Mouse (Mus musculus) retina, embryonic 14.5 days (tissue): ENCODE measurements around the gene Afdn.
A peak's percentile ranks its signal among the peaks of the same experiment; 100 is the strongest.

Source experiments
- DNase-seq: peaks from one replicate; pipeline ENCODE4 v3.0.0-alpha.2; 2015; ENCODE audit warnings: low spot score

Afdn gene

DNA sequence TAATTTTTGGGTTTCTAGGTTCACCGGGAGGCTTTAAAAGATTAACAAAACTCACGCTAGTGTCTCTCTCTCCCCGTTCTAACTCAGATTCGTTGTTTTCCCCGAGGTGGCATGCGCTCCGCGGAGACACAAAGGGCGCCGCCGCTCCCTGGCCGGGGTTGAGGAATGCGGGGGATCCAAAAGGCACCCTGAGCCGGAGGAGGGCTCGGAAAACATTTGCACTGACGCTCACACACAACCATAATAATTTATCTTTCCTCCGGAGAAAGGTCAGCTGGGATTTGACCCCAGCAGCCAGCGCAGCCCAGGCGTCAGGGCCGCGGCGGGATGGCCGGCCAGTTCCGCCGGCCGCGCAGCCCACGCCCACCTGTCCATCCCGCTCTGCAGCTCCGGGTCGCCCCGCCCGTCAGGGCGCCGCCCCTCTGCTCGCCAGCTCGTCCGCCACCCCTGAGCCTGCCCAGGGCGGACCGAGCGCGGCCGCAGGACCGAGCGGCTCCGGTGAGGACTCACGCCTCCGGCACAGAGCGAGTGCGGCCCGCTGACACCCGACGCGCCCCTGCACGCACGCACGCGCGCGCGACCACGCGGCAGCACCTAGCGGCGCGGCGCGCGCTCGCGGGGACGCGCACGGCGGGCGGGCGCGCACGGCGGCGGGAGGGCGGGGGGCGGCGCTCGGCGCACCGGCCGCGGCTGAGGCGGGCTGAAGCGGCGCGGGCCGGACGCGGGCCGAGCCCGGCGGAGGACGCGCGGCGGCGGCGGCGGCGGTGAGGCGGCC is at the start of gene Afdn:
Gene Afdn, plus strand, starts transcription at position 687 of the 775 bp plus-strand sequence.
- peak; percentile 82 for DNase-seq

DNA sequence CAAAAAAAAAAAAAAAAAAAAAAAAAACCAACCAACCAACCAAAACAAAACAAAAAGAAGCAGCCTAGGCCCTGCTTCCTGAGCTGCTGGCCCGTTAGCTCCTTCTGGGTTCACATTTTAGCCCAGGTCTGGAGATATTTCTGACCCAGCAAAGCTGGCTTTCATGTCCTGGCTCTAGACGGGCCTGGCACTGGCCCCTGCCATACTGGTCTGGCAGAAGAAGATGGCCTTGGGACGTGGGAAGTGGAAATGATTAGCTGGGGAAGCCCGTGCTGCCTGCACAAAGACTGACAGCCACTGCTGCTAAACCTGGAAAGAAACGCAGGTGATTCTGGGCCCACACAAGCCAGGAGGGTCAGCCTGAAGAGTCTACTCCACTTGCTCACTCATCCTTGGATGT is 49.2 kb upstream of the Afdn start:
- no peak for DNase-seq

- peak; percentile 33 for DNase-seq
Measured at GRCm38 (mm10) chr17:13712116-13712515, 48.2 kb upstream of the Afdn start.

- no peak for DNase-seq
Measured at GRCm38 (mm10) chr17:13712518-13712917, 47.8 kb upstream of the Afdn start.

DNA sequence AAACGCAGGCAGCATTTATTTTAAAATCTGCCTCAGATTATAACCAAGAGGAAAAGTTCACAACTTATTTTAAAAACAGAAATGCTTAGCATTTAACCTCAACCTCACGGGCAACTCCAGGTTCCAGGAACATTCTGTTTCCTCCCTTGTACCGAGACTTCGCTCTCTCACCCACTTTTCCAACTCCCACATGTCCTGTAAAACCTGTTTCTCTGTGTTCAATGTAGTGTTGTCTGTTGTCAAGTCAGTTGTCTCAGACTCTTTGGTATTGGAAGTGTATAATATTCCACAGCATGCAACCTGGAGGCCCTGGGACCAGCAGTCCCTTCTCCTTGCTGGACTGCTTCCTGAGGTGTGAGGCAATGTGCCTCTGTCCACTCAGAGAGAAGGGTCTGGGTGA is 46.2 kb upstream of the Afdn start:
- no peak for DNase-seq

DNA sequence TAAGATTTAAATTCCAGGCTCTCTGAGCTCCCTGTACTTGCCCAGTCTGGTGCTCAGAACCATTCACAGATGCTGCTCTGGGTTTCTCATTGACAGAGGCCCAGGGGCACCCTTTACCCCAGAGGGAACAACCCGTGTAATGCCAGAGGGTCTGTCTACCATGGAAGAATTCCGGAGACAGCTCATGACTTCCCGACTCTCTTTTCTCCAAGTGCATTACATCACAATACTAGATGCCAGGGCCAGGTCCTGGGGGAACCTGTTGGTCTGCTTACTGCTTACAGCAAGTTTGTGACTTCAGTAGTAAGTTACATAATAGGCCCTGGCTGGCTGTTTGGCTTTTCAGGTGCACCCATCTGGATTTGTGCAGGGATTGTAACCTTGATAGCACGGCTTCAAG is 45.7 kb upstream of the Afdn start:
- no peak for DNase-seq

DNA sequence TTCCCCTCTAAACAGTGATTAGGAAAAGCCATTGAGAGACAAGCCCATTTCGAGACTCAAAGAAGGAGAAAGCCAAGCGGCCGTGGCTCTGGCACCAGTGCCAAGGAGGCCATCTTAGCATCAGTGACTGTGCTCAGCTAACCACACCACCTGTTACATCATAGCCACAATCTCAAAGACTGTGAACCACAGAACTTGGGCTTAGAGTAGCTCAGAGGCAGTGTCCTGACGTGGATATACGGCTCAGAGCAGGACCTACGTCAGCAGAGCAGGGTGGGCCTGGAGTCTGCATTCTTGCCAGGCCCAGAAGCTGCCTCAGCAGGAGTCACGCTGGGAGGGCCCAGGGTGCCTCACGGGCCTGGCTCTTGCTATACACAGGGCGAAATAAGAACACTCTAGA is 44.8 kb upstream of the Afdn start:
- DNase-seq = no peak

DNA sequence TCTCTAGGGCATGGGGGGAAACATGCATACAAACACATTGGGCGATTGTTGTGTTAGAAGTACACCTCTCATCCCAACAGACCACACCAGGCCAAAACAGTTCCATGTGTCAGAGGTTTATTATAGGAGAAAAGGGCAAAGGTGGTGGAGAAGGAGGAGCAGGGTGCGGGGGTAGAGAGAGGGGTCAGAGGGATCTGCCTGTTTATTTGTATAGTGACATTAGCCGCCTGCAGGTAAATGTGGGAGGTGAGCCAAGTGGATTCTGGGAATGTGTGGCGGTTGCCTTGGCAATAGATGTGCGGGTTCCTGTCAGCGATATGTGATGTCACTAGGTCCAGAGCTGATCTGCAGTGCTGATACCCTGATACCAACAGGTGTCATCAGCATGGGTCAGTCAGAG is 44.0 kb upstream of the Afdn start:
- no peak for DNase-seq

DNA sequence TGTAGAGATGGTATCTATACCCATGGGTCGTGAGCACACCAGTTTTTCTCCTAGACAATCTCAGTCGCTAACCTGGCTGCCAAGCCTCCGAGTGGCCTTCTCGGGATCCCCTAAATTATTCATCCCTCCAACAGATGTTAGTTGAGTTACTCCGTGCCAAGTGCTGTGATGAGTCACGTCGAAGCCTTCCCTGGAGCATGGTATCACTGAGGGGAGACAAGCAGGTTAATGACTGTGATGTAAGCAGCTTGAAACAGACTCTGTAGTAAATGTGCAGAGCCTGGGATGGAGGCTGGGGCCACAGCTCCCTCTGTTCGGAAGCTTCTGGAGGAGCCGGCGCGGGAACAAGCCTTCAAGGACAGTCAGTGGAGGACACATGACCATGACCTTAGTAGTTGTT is 42.9 kb upstream of the Afdn start:
- no peak for DNase-seq

GRCm38 (mm10) chr17:13720187-13720586 is 40.2 kb upstream of the Afdn start:
- no peak for DNase-seq

DNA sequence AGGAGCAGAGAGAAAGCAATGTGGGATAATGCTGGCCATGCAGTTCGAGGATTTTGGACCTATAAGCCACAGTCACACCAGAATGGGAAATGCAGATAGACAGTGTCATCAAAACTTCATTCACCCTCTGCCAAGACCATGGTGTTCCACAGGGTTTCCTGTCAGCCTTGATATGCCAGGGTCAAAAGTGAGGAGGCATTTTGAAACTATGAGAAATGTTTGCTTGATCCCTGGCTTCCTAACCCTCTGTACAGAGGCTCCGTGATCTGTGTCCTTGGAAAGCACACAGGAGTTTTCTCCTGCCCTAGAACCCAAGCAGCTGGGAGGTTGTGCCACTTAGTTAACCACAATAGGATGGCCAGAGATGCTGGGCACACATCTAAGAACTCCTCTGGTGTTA is 39.0 kb upstream of the Afdn start:
- DNase-seq = no peak

GRCm38 (mm10) chr17:13722434-13722833 is 37.9 kb upstream of the Afdn start:
- peak; percentile 21 for DNase-seq

- DNase-seq = no peak
Measured at GRCm38 (mm10) chr17:13725004-13725550, 35.3 kb upstream of the Afdn start.

- DNase-seq = no peak
Measured at GRCm38 (mm10) chr17:13726832-13727355, 33.4 kb upstream of the Afdn start.

GRCm38 (mm10) chr17:13730980-13731726 is 29.2 kb upstream of the Afdn start:
- DNase-seq = no peak

DNA sequence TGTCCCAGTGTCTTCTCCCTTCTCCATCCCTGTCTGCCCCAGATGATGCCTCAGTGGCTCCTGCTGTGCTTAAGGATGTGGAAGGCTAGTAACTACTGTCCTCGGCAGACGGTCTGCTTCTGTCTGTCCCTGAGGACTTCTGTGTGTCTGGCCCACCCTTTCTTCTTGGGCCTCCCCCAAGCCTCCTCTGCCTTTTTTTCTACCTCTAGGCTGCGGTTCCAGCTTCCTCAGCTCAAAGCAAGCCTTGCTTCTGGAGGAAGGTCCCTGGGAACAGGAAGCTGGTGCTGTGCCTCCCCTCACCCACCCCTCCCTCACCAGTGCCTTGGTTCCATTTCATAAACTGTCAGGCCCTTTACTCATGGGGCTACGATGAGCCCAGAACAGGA is 28.6 kb upstream of the Afdn start:
- DNase-seq = peak; percentile 35

GRCm38 (mm10) chr17:13732685-13733084 is 27.7 kb upstream of the Afdn start:
- no peak for DNase-seq

DNA sequence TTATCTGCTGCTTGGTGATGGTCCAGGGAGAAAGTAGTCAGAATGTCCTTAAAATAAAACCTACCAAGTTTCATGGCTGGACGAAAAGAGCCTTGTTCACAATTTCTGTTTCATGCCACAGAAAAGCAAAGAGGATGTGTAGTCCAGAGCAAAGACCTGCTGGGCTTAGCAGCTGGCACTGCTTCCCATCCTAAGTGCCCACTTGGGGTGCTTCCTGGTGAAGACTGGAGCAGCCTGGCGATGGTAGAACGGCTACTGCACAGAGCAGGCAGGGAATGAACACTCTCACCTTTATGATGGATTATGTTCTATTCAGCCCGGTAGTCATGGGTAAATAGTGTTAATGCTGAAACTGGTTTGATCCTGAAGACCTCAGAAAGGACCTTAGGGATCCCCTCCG is 26.4 kb upstream of the Afdn start:
- no peak for DNase-seq

- DNase-seq = no peak
Measured at GRCm38 (mm10) chr17:13735057-13735456, 25.3 kb upstream of the Afdn start.

GRCm38 (mm10) chr17:13735803-13736282 is 24.5 kb upstream of the Afdn start:
- DNase-seq = no peak

DNA sequence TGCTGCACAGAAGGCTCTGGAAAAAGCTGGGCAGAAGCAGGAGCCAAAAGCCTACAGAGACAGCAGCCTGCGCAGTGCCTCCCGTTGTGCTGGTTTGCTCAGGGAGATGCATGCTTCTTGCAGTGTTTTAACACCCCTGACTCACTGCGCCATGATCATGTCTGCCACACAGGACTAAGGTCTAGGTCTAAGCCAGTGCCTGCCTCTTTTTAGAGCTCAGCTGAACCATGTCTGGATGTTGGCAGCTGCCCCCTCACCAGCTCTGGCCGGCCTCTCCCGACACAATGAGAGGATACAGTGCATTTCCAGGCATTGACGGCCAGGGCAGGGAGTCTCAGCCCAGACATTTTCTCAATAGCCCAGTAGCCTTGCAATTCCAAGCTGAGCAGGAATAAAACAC is 23.0 kb upstream of the Afdn start:
- DNase-seq = no peak

GRCm38 (mm10) chr17:13738121-13738776 is 22.1 kb upstream of the Afdn start:
- DNase-seq = no peak
